Mouse (Mus musculus): ENCODE data around the gene Tnfrsf12a.

Gene Tnfrsf12a

DNA sequence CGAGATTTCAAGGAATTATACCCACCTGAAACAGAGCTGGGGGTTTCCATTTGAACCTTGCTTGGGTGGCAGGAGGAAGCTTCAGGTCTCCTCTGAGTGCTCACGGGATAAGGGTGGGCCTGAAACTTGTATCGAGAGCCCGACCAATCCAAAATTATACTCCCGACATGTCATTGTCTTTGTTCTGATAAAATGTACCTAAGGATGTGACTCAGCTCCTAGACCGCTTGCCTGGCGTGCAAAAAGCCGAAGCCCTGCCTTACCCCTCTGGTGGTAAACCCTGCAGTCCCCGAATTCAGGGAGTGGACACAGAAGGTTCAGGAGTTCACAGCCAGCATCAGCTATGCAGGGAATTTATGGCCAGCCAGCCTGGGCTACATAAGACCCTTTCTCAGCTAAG is 3.1 kb upstream of the Tnfrsf12a start:
- DNase-seq (ENCODE audit: low spot score): no peak

- DNase-seq (ENCODE audit: low spot score): no peak
Observed at GRCm38 (mm10) chr17:23679127-23679835, 2.0 kb upstream of the Tnfrsf12a start, which contains the start of gene Cldn6. Gene Cldn6 (plus strand): TSS chr17:23679249.

- DNase-seq (ENCODE audit: low spot score): no peak
Observed at GRCm38 (mm10) chr17:23676473-23677031, 716 bp downstream of the Tnfrsf12a start.

GRCm38 (mm10) chr17:23675564-23676281 is 1.5 kb downstream of the Tnfrsf12a start:
- no peak for DNase-seq (ENCODE audit: low spot score)

- DNase-seq (ENCODE audit: low spot score): no peak
Observed at GRCm38 (mm10) chr17:23675127-23675526, 2.1 kb downstream of the Tnfrsf12a start.

GRCm38 (mm10) chr17:23674271-23674952 is 2.9 kb downstream of the Tnfrsf12a start:
- DNase-seq (ENCODE audit: low spot score): no peak

- DNase-seq (ENCODE audit: low spot score): peak; percentile 68
Observed at GRCm38 (mm10) chr17:23673424-23674073, 3.7 kb downstream of the Tnfrsf12a start, which contains the start of the genes Hcfc1r1 and Thoc6. Gene Hcfc1r1 (plus strand): TSS chr17:23673596. Gene Thoc6 (minus strand): TSS chr17:23673882.

DNA sequence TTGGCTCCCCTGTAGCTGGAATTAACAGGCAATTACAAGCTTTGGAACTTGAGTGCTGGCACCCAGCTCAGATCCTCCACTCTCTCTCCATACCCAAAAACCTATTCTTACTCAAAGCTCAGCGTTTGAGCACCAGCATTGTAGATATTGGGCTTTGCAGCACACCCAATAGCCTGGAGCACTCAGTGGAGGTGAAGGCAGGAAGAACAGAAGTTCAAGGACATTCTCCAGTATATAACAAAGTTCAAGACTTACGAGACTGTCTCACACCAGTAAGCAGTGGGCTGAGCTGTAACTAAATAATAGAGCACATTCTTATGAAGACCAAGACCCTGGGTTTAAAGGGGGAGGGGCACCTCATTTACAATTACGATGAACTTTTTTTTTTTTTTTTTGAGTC is 4.5 kb downstream of the Tnfrsf12a start:
- DNase-seq (ENCODE audit: low spot score): no peak

DNA sequence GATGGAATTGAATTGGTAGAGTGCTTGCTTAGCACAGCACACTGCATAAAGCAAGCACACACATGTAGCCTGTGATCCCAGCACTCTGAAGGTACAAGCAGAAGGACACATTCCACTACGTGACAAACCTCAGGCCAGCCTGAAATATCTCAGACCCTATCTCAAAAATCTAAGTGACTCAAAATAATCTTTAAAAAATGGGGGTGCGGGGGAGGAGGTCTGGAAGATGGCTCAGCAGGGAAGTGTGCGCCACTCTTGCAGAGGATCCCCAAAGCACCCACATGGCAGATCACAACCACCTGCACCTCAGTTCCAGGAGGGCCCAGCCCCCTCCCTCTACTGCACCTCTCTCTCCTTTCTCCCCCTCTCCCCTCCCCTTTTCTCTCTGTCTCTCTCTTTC is 5.7 kb downstream of the Tnfrsf12a start:
- no peak for DNase-seq (ENCODE audit: low spot score)

DNA sequence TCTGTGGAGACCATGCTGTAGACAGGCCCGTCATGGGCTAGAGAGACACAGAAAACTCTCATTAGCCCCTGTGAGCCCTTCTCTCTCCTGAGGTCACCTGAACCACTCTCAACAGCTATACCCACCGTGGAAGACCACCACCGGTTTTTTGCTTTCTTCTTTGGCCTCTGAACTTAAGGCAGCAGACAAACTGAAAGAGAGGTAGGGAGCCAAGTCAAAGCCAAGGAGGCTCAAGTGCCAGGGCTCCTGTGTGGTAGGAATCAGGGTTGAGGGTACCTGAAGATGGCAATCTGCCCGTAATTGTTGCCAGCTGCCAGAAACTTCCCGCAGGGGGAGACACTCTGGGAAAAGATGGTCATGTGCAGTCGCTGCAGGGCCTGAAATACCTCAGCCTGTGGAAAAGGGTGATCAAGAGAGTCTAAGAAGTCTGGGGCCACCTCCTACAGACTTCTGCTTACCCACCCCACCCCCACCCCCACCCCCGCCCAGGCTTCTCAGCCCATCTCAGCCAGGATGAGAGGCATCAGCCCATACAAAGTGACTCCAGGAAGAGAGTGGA is 6.7 kb downstream of the Tnfrsf12a start:
- no peak for DNase-seq (ENCODE audit: low spot score)

GRCm38 (mm10) chr17:23665511-23665910 is 11.8 kb downstream of the Tnfrsf12a start:
- no peak for DNase-seq (ENCODE audit: low spot score)

GRCm38 (mm10) chr17:23664556-23665021 is 12.7 kb downstream of the Tnfrsf12a start:
- no peak for DNase-seq (ENCODE audit: low spot score)

DNA sequence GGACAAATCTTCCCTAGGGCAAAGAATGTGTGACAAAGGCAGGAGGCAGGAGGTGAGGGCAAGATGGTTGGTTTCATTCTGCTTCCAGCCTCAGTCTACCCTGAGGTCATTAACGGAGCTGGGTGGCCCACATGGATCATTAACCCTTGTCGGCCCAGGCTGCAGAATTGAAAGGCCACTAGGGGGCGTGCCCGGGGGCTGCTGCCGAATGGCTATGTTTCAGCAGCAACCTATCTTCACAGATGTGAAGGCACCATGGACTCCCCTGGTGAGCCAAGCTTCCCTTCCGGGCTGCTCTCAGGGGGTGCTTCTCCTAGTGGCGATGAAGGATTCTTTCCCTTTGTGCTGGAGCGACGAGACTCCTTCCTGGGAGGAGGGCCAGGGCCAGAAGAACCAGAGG is 15.7 kb downstream of the Tnfrsf12a start:
- DNase-seq (ENCODE audit: low spot score): no peak

- no peak for DNase-seq (ENCODE audit: low spot score)
Observed at GRCm38 (mm10) chr17:23660876-23661200, 16.4 kb downstream of the Tnfrsf12a start.

DNA sequence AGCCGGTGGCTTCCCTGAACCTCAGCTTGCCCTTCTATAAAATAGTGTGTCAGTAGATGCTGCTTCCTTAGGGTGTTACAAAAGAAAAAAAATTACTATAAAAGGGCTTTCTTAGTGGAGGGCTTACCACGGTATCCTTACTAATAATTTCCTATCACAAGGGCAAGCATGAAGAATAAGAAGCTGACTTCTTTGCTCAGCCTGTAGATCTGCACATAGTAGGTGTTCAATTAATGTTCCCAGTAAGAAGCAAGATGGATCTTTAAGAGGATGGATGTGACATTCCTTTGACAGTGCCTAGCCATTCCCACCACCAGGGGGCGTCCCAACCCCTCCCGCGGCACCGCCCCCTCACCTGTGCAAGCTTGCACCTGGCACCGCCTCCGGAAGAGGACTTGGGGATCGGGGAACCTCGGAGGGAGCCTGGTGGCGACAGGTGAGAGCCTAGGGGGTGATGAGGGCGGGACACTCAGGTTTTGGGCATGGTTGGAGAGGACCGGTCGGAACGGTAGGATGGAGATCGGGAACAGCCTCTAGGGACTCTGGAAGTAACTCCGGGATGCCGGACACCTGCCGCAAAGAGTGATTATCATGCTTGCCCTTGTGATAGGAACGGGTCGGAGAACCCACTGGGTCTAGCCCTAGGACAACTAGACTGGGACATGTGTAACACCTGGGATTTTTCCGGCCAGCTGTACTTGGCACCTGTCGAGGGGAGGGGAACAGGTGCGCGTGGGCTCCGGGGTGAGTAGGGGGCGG is 17.0 kb downstream of the Tnfrsf12a start, which contains the start of gene Bicdl2:
Gene Bicdl2 (plus strand): TSS at position 390 of the 759 bp plus-strand sequence.
- DNase-seq (ENCODE audit: low spot score): peak; percentile 59

- DNase-seq (ENCODE audit: low spot score): no peak
Observed at GRCm38 (mm10) chr17:23658450-23658849, 18.8 kb downstream of the Tnfrsf12a start.

GRCm38 (mm10) chr17:23654410-23654809 is 22.9 kb downstream of the Tnfrsf12a start:
- DNase-seq (ENCODE audit: low spot score): no peak

GRCm38 (mm10) chr17:23654001-23654400 is 23.3 kb downstream of the Tnfrsf12a start:
- no peak for DNase-seq (ENCODE audit: low spot score)

DNA sequence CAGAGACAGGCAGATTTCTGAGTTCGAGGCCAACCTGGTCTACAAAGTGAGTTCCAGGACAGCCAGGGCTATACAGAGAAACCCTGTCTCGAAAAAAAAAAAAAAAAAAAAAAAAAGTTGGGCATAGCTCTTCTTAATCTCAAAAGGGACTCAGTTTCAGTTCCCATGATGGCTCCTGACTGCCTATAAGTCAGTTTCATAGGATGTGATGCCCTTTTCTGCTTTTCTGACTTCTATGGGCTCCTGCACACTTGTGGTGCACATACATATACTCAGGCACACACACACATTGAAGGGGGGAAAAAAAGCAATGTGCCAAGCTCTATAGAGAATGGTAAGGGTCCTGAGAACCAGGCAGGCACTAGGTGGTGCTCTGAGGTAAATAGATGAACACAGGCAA is 23.9 kb downstream of the Tnfrsf12a start:
- DNase-seq (ENCODE audit: low spot score): no peak

DNA sequence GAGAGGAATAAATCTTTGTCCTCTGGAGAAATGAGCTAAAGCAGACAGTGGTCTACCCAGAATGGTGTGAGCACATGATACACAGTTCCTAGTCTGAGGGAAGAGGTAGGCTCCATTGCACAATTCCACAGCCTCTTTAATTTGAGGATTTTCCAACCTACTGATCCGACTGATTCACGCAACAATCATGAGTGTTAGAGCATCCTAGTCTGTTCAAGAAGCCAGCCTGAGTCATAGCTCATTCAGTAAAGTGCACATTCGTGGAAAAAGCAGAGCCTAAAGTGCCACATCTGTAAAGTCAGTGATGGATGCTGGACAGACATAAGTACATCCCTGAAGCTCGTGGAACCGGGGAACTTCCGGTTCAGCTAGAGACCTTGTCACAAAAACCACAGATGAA is 25.9 kb downstream of the Tnfrsf12a start:
- DNase-seq (ENCODE audit: low spot score): no peak

DNA sequence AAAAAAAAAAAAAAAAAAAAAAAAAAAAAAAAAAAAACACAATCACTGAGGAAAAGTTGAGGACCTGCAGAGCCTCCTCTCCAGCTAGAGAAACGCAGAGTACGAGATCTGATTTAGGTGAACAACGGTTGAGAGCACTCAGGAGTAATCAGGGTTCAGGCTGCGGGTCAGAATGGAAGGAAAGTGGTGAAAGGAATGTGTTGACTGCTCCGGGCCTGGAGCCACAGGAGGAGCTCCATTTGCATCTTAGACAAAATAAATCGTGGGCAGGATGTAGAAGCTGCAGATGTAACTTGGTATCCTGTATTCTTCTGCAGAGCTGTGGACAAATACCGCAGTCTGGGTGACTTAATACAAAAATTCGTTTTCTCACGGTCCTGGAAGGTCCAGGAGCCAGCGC is 31.4 kb downstream of the Tnfrsf12a start:
- DNase-seq (ENCODE audit: low spot score): no peak

Measured in urinary bladder, postnatal 10 days (tissue).